Mouse (Mus musculus): ENCODE measurements around the gene Mlxipl. TPM values are rescaled to one million over a fixed set of nuclear protein-coding genes. Genes with fewer than 3 reads are reported as not detected.
A peak's percentile ranks its signal among the peaks of the same experiment; 100 is the strongest.

Mlxipl gene
- polyA plus RNA-seq, 1 experiment from 2014 or later, result 18.7 TPM

DNA sequence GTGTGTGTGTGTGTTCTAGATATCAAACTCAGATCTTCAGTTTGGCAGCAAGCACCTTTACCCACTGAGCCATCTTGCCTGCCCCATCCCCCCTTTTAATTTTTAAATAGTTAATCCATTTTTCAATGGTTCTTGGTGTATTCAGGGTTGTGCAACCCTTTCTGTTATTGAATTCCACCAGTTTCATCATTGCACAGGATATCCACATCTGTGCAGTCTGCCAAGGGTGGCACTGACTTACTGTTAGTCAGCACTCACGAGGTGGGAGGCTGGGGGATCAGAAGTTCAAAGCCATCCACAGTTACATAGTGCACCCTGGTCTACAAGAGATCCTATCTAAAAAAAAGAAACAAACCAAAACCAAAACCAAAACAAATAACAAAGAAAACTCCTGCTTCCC lies 11.3 kb downstream of the Mlxipl start:
- H3K4me3 ChIP-seq (ENCODE audit: low read depth, low read length), result no peak overlapping the region
- DNase-seq (ENCODE audit: low spot score) (no peak), ATAC-seq (replicated peaks; ENCODE audit: low FRiP score) (no peak)
- 56% methylated on average over 1 of the region's 1 CpGs for WGBS
- no peaks in the 10 kb centered on the region for H3K9me3 ChIP-seq (ENCODE audit: control insufficient read depth, low read length)
- H3K36me3 ChIP-seq (ENCODE audit: control insufficient read depth, insufficient read depth, low read length), result no peaks in the 10 kb centered on the region
- H3K4me2 ChIP-seq, result no peak overlapping the region
- H3K27ac ChIP-seq (ENCODE audit: low read depth, low read length), result no peak overlapping the region
- H3K9ac ChIP-seq (ENCODE audit: low read depth, low read length), result no peak overlapping the region
- H3K4me1 ChIP-seq (replicated peaks; ENCODE audit: control insufficient read depth, insufficient read depth, low read length), result no peaks in the 10 kb centered on the region
- H3K27me3 ChIP-seq (replicated peaks; ENCODE audit: control insufficient read depth, insufficient read depth, low read length), result peaks cover 5% of the 10 kb centered on the region

DNA sequence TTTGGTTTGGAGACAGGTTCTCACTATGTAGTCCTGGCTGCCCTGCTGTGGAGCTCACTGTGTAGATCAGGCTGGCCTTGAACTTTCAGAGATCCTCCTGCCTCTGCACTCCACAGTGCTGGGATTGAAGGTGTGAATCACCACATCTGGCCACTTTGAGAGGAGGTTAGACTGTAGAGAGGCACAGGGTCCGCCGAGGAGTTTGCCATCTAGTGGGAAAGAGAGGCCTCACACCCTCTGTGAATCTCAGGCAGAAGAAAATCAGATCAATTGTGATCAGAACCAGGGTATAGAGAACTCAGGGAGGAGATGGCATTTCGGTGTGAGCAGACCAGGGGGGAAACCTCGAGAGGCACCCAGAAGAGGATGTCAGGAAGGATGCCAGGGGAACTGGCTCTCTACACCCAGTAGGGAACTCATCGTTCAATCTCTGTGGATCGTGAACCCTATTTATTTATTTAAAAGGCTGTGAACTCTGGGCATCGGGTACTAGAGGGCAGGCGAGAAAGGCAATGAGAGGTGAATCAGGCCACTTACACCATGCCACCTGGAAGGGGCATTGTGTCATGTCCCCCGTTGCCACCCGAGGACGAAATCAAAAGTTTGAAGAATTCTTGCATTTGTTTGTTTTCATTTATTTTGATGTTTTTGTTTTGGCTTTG lies 14.4 kb downstream of the Mlxipl start:
- Histone ChIP-seq H3K4me1 (replicated peaks; ENCODE audit: control insufficient read depth, insufficient read depth, low read length) (peaks cover 4% of the 10 kb centered on the region; the same call in 1 of the 2 replicates), H3K9me3 (ENCODE audit: control insufficient read depth, low read length) (no peaks in the 10 kb centered on the region), H3K4me3 (ENCODE audit: low read depth, low read length) (no peak overlapping the region), H3K27ac (ENCODE audit: low read depth, low read length) (no peak overlapping the region), H3K9ac (ENCODE audit: low read depth, low read length) (no peak overlapping the region), H3K27me3 (replicated peaks; ENCODE audit: control insufficient read depth, insufficient read depth, low read length) (peaks cover 36% of the 10 kb centered on the region), H3K4me2 (no peak overlapping the region), H3K36me3 (ENCODE audit: control insufficient read depth, insufficient read depth, low read length) (no peaks in the 10 kb centered on the region)
- DNase-seq (ENCODE audit: low spot score) (no peak), ATAC-seq (replicated peaks; ENCODE audit: low FRiP score) (no peak)
- WGBS, result 61% methylated on average over 11 of the region's 11 CpGs

DNA sequence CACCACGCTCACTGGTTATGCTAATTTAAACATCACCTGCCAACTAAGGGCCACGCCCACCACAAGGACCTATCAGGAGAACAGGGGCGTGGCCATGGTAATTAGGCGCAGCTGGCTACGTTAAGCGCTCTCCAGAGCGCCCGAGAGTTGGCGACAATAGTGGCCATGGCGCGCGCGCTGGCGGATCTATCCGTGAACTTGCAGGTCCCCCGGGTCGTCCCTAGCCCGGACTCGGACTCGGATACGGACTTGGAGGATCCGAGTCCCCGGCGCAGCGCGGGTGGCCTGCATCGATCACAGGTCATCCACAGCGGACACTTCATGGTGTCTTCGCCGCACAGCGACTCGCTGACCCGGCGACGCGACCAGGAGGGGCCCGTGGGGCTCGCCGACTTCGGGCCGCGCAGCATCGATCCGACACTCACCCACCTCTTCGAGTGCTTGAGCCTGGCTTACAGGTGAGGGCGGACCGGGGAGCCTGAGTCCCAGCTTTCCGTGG lies 17.1 kb downstream of the Mlxipl start:
- H3K27me3 ChIP-seq (replicated peaks; ENCODE audit: control insufficient read depth, insufficient read depth, low read length), result peaks cover 49% of the 10 kb centered on the region
- no peaks in the 10 kb centered on the region for H3K36me3 ChIP-seq (ENCODE audit: control insufficient read depth, insufficient read depth, low read length)
- WGBS, result 1% methylated on average over 48 of the region's 48 CpGs
- H3K9me3 ChIP-seq (ENCODE audit: control insufficient read depth, low read length), result no peaks in the 10 kb centered on the region
- peaks cover 4% of the 10 kb centered on the region; the same call in 1 of the 2 replicates for H3K4me1 ChIP-seq (replicated peaks; ENCODE audit: control insufficient read depth, insufficient read depth, low read length)
- ATAC-seq (replicated peaks; ENCODE audit: low FRiP score), result peak; percentile 84
- DNase-seq (ENCODE audit: low spot score), result peak; percentile 76
- peak overlapping the region; percentile 83 for H3K4me2 ChIP-seq
- peak overlapping the region; percentile 53 for H3K9ac ChIP-seq (ENCODE audit: low read depth, low read length)
- no peak overlapping the region; the same call in 1 of the 2 replicates for H3K27ac ChIP-seq (ENCODE audit: low read depth, low read length)
- H3K4me3 ChIP-seq (ENCODE audit: low read depth, low read length), result peak overlapping the region; percentile 59

DNA sequence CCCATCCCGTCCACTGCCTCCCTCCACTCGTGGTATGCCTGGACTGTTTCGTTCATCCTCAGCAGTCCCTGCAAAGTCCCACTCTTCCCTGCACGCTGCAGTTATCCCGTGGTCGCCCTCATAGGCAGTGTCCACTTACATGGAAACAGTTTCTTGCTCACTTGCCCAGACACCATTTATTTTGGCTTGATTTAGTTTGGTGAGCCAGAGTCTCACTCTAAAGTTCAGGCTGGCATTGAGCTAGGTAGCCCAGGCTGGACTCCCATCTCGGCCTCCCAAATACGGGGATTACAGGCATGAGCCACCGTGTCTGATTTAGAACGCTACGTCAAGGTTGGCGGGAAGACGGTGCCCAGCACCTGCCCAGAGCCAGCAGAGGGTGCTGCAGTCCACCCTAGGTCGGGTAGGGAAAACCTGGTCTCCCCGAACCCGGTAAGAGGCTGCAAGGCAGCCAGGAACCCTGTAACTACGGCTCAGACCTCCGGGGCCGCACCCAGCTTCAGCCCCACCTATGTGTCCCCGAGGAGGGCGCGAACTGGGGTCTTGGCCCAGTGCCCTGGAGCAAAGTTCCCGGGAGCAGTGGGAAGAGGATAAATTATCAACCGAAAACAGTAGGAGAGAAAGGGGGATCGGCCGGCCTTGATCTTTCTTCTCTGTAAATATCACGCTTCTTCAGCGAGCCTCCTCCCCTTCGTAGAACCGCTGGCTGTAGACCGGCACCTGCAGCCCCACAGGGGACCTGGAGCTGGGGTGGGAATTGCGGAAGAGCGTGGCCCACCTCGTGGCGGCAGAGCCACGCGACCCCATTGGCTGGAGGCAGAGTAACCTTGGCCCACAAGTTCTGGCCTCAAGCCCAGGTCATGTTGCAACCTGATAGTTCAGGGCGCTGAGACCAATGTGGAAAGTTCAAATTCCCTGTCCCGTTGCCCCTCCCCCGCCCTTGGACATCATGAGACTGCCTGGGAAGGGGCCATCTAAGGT lies 18.1 kb downstream of the Mlxipl start:
- peak overlapping the region; percentile 53 for H3K9ac ChIP-seq (ENCODE audit: low read depth, low read length)
- peak overlapping the region; percentile 83 for H3K4me2 ChIP-seq
- no peaks in the 10 kb centered on the region for H3K9me3 ChIP-seq (ENCODE audit: control insufficient read depth, low read length)
- no peaks in the 10 kb centered on the region for H3K36me3 ChIP-seq (ENCODE audit: control insufficient read depth, insufficient read depth, low read length)
- 13% methylated on average over 40 of the region's 40 CpGs for WGBS
- DNase-seq (ENCODE audit: low spot score), result peak; percentile 62
- peak overlapping the region; percentile 59 for H3K4me3 ChIP-seq (ENCODE audit: low read depth, low read length)
- H3K27ac ChIP-seq (ENCODE audit: low read depth, low read length), result no peak overlapping the region
- peaks cover 49% of the 10 kb centered on the region for H3K27me3 ChIP-seq (replicated peaks; ENCODE audit: control insufficient read depth, insufficient read depth, low read length)
- ATAC-seq (replicated peaks; ENCODE audit: low FRiP score), result peak; percentile 50
- peaks cover 4% of the 10 kb centered on the region; the same call in 1 of the 2 replicates for H3K4me1 ChIP-seq (replicated peaks; ENCODE audit: control insufficient read depth, insufficient read depth, low read length)

DNA sequence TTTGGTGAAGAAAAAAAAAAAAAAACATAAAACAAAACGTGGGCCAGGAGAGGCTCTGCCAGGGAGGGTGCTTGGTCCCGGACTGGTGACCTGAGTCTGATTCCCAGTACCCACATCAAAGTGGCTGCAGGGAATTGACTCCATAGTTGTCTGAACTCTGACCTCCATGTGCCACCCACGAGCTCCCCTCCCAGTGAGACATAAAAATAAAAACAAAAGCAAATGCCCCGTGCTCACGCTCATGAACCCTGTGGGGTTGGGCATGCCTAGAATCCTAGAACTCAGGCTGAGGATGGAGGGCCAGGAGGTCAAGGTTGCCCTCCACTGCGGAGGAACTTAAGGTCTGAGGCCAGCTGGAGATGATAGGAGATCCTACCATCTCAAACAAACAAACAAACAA lies 19.3 kb downstream of the Mlxipl start:
- H3K4me3 ChIP-seq (ENCODE audit: low read depth, low read length), result no peak overlapping the region
- WGBS, result 50% methylated on average over 6 of the region's 6 CpGs
- peaks cover 4% of the 10 kb centered on the region; the same call in 1 of the 2 replicates for H3K4me1 ChIP-seq (replicated peaks; ENCODE audit: control insufficient read depth, insufficient read depth, low read length)
- H3K27ac ChIP-seq (ENCODE audit: low read depth, low read length), result no peak overlapping the region
- H3K36me3 ChIP-seq (ENCODE audit: control insufficient read depth, insufficient read depth, low read length), result no peaks in the 10 kb centered on the region
- no peak overlapping the region for H3K9ac ChIP-seq (ENCODE audit: low read depth, low read length)
- no peak overlapping the region for H3K4me2 ChIP-seq
- peaks cover 49% of the 10 kb centered on the region for H3K27me3 ChIP-seq (replicated peaks; ENCODE audit: control insufficient read depth, insufficient read depth, low read length)
- DNase-seq (ENCODE audit: low spot score) (no peak), ATAC-seq (replicated peaks; ENCODE audit: low FRiP score) (no peak)
- H3K9me3 ChIP-seq (ENCODE audit: control insufficient read depth, low read length), result no peaks in the 10 kb centered on the region

DNA sequence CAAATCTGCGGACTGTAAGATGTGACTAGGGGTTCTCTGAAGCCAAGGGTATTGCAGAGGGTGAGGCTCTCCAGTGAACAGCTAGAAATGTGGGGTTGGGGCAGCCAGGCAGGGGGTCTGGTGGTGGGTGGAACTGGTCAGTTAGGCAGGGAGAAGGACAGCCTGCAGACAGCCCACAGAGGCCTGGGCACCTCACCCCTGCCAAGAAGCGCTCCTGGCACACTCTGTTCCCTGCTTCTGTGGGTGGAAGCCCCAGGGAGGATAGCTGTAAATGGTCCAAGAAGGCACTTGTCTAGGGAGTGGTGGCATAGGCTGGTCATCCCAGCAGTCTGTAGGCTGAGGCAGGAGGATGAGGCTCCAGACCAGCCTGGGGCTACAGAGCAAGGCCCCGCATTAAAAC lies 19.7 kb downstream of the Mlxipl start:
- H3K36me3 ChIP-seq (ENCODE audit: control insufficient read depth, insufficient read depth, low read length), result no peaks in the 10 kb centered on the region
- DNase-seq (ENCODE audit: low spot score) (no peak), ATAC-seq (replicated peaks; ENCODE audit: low FRiP score) (no peak)
- no peak overlapping the region for H3K27ac ChIP-seq (ENCODE audit: low read depth, low read length)
- no peak overlapping the region for H3K4me3 ChIP-seq (ENCODE audit: low read depth, low read length)
- no peak overlapping the region for H3K4me2 ChIP-seq
- H3K9me3 ChIP-seq (ENCODE audit: control insufficient read depth, low read length), result no peaks in the 10 kb centered on the region
- H3K9ac ChIP-seq (ENCODE audit: low read depth, low read length), result no peak overlapping the region
- peaks cover 49% of the 10 kb centered on the region for H3K27me3 ChIP-seq (replicated peaks; ENCODE audit: control insufficient read depth, insufficient read depth, low read length)
- WGBS, result 85% methylated on average over 3 of the region's 3 CpGs
- peaks cover 4% of the 10 kb centered on the region; the same call in 1 of the 2 replicates for H3K4me1 ChIP-seq (replicated peaks; ENCODE audit: control insufficient read depth, insufficient read depth, low read length)

DNA sequence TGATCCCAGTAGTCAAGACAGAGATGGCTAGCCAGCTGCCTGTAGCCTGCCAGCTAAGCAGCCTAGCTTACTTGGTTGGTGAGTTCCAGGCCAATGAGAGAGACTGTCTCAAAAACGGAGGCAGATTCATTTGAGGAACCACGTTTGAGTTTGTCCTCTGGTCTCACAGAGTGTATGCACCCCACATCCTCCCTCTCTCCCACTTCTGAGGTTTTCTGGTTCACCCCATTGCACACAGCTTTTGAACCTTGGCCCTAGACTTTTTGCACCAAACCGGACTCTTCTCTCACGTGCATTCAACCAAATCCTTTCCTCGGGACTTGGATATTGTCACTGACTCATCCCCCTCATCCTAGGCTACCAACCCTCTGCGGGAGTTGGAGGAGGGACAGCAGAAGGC lies 20.3 kb downstream of the Mlxipl start:
- H3K27ac ChIP-seq (ENCODE audit: low read depth, low read length), result no peak overlapping the region
- 68% methylated on average over 6 of the region's 6 CpGs for WGBS
- ATAC-seq (replicated peaks; ENCODE audit: low FRiP score), result no peak

DNA sequence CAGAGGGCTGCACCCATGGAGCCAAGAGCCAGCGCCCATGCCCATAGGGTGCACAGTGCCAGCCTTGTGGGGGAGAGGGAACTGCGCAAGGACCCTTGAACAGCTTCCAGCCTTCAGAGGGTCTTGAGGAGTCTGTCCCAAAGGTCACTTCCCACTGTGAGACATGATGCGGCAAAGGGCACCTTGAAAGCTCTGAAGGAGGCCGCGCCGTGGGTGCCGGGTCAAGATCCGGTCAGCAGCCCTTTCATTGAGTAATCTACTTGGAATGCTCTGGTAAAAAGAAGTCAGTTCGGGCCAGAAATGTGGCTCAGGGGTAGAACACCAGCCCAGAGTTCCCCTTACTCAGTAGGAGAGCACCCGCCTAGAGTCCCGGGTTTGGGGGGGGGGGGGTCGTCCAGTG lies 24.1 kb downstream of the Mlxipl start:
- no peak for ATAC-seq (replicated peaks; ENCODE audit: low FRiP score)
- no peaks in the 10 kb centered on the region for H3K36me3 ChIP-seq (ENCODE audit: control insufficient read depth, insufficient read depth, low read length)

More for the DNA sequence above, 20.3 kb downstream of the Mlxipl start:
- no peak for DNase-seq (ENCODE audit: low spot score)
- H3K9ac ChIP-seq (ENCODE audit: low read depth, low read length), result no peak overlapping the region
- no peaks in the 10 kb centered on the region for H3K9me3 ChIP-seq (ENCODE audit: control insufficient read depth, low read length)
- no peak overlapping the region for H3K4me3 ChIP-seq (ENCODE audit: low read depth, low read length)
- peaks cover 49% of the 10 kb centered on the region for H3K27me3 ChIP-seq (replicated peaks; ENCODE audit: control insufficient read depth, insufficient read depth, low read length)
- H3K4me2 ChIP-seq, result no peak overlapping the region
- H3K36me3 ChIP-seq (ENCODE audit: control insufficient read depth, insufficient read depth, low read length), result no peaks in the 10 kb centered on the region
- peaks cover 4% of the 10 kb centered on the region; the same call in 1 of the 2 replicates for H3K4me1 ChIP-seq (replicated peaks; ENCODE audit: control insufficient read depth, insufficient read depth, low read length)

More for the DNA sequence above, 24.1 kb downstream of the Mlxipl start:
- Histone ChIP-seq H3K4me3 (ENCODE audit: low read depth, low read length) (no peak overlapping the region), H3K4me2 (no peak overlapping the region), H3K9ac (ENCODE audit: low read depth, low read length) (no peak overlapping the region), H3K27me3 (replicated peaks; ENCODE audit: control insufficient read depth, insufficient read depth, low read length) (peaks cover 16% of the 10 kb centered on the region), H3K4me1 (replicated peaks; ENCODE audit: control insufficient read depth, insufficient read depth, low read length) (peaks cover 3% of the 10 kb centered on the region; the same call in 1 of the 2 replicates), H3K9me3 (ENCODE audit: control insufficient read depth, low read length) (no peaks in the 10 kb centered on the region), H3K27ac (ENCODE audit: low read depth, low read length) (no peak overlapping the region)
- 82% methylated on average over 12 of the region's 12 CpGs for WGBS
- no peak for DNase-seq (ENCODE audit: low spot score)
